Mouse (Mus musculus) heart, adult 9 months (tissue): ENCODE results near the gene Herpud1.
"Not testable (repeated sequence)": the region's sequence is repeated elsewhere in the genome, so short reads cannot be mapped to it uniquely, and the experiment has no call there.

Experiments used
- DNase-seq, 2 experiments: peaks; one replicate each; pipeline ENCODE4 v3.0.0; 2022; ENCODE audit warnings: low spot score in 2 of 2

The Herpud1 gene

DNA sequence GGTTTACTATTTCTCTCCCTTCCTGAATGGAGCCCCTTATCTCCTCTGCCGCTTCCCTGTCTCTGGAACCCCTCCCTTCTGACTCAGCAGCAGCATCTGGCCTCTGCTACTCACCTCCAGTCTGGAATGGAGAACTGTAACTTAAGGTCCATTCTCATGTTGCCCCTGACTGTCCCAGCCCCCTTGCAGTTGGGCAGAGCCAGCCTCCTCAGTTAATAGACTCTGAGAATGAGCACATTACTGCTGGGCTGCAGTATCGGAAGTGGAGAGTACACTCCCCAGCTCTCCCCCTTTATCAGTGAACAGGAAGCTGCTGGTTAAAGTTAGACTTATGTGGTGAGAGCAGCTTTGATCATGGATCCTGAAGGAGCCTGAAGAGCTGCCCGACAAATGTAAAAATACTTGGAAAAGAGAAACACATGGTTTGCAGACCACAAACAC is 10.7 kb upstream of the Herpud1 start:
- no peak for DNase-seq

DNA sequence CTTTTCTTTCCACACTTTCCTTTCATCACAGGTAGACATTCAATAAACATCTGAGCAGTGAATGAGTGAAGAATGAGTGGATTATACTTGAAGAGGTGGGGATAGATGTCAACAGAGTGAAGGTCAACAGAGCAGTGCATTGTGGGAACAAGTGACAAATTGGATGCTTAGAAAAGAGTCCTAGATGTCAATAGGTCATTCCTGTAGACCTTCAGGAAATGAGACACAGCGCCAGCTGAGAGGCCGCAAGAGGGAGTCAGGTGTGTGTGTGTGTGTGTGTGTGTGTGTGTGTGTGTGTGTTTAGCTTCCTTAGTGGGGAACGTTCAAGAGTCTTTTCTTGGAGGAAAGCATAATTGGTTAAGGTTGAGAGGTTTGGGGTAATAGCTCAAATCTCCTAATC is 10.1 kb upstream of the Herpud1 start:
- no peak for DNase-seq

DNA sequence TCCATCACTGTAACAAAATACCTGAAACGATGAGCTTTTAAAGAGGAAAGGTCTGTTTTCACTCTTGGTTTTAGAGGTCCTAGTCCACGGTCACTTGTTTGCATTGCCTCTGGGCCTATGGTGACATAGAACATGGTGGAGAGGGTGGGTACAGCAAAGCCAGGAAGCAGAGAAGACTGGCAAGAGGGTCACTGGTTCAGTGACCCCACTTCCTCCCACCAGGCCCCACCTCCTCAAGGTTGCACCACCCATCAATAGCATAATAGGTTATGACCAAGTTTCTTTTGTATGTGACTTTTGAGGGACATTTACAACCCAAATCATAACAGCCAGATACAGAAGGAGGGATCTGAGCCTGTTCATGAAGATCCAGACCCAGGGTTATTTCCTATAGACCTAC is 9.7 kb upstream of the Herpud1 start:
- no peak for DNase-seq

DNA sequence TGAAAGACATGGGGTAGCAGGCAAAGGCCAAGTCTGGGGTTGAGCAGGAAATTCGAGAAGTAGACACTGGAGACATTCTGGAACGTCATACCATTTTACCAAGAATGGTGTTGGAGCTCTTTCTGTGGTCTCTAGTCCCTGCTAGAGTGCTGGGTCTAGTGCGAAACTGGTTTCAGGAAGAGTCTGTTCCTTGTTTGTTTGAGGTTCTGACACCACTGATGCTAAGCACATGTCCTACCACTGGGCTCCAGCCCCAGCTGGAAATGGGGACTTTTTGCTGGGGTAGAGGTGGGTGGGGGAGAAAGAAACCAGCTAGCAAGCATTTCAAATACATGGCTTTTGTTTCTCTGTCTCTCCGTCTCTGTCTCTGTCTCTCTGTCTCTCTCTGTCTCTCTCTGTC is 9.2 kb upstream of the Herpud1 start:
- peak in 1 of 2 experiments; percentile 72 for DNase-seq

DNA sequence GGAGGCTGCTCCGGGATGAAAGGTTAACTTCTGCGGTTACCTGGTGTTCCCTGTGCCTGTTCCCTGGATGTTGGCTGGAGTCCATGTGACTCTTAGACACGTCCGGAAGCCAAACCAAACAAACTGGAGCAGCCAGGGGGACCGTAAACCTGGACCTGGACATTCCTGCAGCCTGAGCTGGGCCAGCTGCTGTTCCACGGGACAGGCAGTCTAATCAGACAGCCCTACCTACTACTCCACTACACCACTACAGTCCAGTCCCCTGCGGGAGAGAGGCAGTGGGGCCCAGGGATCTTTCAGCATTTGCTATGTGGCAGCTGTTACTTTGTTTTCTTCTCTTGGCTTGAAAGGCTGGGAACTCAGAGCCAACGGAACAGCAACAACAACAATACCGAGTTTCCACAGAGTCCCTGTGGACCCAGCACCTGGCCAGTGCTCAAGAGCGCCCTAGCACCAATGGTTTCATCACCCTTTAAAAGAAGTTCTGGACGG is 8.5 kb upstream of the Herpud1 start:
- DNase-seq, result peak; percentile 84 to 85

DNA sequence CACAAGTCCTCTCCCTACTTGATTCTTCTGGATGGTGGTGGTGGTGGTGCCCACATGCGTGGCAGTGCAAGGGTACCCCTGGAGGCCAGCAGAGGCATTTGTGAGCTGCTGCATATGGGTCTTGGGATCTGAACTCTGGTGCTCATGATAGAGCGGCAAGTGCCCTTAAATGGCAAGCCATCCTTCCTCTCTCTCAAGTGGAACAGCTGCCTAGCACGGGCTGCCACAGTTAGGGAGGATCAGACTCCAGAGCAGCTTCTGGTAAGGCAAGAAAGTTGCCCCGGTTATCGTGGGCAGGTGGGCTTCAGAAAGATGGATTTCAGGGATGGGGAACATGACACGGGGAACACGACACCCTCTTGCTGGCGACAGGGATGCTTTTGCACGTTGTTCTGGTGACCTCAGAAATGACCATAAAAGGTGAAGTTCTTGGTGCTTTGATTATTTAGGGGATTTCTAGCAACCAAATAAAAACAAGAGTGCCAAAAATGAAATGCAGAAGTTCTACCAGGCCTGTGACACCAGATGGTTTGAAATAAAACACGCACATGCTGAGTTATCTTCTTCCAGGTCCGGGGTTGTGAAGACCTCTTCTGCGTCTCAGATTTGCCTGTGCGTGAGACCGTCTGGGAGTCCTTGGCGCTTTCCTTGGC is 7.3 kb upstream of the Herpud1 start:
- no peak for DNase-seq

DNA sequence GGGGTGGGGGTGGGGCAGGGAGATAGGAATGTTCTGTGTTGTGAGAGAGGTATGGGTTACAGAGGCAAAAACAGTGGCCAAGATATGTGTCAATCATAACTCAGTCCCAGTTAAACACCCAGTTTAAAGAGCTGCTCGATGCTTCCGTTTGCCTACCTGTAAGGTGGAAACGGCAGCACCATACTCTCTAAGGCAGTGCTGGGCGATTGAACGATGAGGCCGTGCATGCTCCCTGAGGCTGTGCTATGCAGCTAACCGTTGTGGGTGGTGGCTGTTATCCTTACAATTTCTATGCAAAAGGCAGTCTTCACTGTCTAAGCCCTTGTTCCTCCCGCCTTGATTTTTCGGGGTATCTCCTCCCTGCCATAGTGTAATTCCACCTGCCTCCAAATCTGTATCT is 6.6 kb upstream of the Herpud1 start:
- no peak for DNase-seq

DNA sequence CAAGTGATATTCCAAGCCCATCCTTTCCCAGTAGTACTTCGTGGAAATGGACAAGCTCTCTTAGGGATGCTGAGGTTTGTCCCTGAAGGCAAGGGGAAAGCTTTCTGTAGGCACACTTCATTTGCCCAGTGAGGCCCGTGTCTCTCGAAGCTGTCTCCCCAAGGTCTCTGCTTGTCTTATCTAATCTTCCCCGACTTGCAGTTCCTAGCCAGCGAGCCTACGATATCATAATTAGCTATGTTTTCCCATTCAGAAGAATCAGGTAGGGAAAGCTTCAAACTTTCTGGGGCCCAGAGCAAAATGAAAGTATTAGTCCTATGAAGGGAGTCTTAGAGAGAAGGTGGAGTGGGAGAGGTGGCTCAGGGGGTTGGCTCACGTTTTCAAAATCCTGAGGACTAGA is 2.1 kb upstream of the Herpud1 start:
- no peak for DNase-seq

DNA sequence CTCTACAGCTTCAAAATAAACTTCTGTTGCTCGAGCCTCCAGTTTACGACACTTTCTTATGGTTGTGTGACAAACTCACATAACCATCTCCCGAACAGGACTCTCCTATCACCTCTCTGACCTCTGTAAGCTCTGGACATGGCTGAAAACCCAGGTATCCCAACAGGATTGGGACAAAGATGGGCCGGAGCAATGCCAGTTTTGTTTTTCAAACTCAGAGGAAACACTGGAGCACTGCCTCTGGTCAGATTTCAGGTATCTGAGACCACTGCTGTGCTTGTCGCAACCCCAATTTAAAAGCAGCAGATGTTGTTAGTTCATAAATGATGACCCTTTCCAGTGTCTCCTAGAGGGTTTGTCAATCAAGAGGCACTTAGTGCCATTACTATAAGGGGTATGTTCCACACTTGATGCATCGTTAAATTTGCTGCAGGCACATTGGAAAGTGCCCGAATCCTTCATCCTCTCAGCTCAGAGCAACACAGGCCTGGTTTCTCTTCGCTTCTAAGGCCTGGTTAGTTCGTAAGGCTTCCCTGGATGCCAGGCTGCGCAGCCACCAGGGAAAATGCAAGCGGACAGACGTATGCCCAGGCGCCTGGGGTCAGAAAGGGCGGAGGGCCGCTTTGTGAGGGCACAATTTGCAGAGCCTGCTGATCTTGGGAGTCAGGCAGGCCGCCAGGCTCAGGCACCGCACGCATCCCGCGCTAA is 578 bp upstream of the Herpud1 start:
- DNase-seq, result no peak

DNA sequence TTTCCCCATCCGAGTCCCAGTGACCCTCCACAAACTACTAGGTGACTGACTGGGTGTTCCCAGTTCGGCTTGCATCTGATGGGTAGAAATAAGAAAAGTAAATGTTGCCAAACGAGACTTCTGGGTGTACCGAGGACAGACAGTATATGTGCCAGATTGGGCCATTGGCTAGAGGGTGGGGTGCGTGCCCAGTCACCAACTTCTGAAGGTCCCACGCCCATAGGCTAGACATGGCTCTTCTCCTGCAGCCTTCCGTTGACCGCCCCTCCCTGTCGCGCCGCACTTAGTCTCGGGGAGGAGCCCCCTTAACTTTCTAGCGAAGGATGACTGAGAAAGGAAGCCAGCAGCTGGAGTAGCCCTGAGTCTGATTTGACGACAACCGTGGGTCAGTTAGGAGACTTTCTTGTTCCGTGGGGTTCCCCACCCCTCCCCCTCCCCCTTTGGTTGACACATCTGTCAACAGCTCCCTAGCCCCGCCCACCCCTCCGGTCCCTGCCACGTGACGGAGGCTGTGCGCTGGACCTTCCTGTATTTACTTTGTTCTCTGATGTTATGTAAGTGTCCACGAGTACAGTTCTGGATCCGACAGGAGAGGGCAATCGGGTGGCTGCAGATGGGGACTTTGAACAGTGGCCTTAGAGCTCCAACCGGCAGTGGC is 918 bp downstream of the Herpud1 start:
- peak; percentile 94 to 96 for DNase-seq

DNA sequence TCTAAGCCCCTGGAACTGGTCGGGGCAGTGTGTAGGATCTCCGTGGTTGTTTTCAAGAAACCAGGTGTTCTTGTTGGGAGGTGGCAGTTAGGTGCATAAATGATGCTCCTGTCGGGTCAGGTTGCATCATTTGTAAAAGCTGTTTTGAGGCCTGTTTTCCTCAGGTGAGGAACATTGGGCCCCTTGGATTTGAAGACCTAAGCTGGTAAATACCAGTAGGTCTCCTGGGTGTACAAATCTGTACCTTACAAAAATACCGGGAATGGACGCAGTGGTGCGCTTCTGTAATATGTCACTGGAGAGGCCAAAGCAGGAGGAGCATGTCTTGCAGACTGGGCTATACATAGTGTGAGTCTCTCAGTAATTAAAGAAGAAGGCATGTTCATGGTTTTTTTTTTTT is 1.5 kb downstream of the Herpud1 start:
- no peak for DNase-seq

DNA sequence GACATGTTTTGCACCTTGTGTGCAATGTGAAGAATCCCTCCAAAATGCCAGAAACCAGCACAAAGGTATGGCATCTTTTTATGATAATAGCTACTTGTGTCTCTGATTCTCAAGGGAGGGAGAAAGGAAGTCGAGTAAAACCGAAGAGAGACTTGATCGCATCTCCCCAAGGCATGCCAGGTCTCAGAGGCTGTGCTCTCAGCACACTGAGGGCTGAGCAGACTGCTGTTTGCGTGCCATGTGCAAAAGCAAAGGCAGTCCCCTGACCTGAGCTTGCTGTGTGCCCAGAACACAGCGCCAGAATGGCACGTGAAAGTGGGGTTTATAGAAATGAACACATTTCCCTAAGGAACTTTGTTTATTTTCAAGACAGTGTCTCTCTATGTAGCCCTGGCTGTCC is 3.3 kb downstream of the Herpud1 start:
- DNase-seq, result no peak

DNA sequence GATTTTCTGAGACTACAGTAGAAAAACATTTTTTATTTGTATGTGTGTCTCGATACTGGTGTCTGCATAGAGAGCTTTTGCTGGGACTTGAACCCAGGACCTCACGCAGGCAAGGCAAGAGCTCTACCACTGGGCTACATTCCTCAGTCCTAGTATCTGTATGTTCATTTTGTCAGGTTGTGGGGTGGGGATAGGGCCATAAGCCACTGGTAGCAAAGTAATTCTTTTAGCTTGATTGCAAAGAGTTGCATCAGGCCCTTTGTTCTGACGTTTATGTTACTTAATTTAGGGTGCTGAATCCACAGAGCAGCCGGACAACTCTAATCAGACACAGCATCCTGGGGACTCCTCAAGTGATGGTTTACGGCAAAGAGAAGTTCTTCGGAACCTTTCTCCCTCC is 4.2 kb downstream of the Herpud1 start:
- no peak for DNase-seq

DNA sequence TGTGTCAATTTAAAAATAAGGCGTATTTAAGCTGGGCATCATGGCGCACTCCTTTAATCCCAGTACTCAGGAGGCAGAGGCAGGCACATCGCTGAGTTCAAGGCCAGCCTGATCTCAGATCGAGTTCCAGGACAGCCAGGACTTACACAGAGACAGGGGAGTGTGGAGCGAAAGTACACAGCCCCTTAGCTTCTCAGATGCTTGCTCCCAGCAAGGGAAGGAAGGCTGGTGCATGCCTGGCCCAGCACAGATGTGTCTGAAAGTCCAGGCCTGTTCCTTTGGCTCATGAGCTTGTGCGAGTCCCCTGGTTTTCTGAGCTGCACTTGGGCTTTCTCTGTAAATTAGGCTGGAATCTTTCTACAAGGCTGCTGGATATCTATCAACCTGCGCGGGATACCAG is 4.7 kb downstream of the Herpud1 start:
- no peak for DNase-seq

DNA sequence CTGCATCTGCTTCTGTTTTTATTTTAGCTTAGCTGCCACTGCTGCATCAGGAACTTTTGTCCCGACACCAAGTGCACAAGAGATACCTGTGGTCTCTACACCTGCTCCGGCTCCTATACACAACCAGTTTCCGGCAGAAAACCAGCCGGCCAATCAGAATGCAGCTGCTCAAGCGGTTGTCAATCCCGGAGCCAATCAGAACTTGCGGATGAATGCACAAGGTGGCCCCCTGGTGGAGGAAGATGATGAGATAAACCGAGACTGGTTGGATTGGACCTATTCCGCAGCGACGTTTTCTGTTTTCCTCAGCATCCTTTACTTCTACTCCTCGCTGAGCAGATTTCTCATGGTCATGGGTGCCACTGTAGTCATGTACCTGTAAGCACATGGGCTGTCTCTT is 5.9 kb downstream of the Herpud1 start:
- peak; percentile 44 to 62 for DNase-seq

DNA sequence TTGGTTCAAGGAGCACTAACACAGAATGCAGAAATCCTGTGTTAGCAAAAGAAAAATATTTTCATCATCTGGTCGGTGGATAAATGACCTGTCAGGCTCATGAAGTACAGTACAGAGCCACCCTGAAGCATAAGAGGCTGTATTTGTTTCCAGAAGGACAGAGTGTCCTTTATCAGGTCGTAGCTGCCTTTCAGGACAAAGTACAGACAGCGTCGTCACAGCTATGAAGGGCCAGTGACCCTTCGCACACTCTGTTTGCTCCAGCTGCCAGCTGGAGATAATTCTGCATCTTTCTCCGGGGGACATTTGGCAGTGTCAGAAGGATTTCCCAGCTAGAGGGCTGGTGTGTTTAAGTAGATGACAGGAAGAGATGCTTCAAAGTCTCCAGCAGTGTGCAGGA is 6.4 kb downstream of the Herpud1 start:
- DNase-seq, result no peak

DNA sequence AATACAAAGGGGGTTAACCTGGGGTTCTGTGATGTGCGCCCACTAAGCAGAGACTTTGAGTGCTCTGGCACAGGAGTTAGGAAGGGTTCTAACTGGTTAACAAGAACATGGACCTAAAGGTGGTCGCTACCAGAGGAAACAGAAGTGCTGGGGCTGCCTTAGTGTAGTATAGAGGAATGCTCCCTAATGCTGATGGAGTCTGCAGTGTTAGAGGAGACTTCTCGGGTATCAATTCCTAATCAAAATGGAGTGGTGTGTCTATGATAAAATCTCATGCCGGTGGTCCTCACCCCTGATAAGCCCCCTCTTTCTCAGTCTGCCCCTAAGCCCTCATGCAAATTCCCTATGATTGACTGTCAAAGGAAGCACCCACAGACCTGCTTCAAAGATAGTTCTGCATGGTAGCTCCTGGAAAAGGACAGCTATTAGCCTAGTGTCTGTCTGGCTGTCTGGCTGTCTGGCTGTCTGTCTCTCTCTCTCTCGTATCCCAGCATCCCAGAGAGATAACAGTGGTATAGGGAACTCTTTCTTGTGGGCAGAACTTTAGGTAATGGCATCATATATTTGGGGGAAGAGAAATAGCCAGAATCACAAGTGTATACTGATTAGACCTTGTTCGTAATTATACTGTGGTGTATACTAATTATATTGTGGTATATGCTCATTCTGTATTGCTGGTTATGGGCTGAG is 9.8 kb downstream of the Herpud1 start:
- DNase-seq, result no peak

DNA sequence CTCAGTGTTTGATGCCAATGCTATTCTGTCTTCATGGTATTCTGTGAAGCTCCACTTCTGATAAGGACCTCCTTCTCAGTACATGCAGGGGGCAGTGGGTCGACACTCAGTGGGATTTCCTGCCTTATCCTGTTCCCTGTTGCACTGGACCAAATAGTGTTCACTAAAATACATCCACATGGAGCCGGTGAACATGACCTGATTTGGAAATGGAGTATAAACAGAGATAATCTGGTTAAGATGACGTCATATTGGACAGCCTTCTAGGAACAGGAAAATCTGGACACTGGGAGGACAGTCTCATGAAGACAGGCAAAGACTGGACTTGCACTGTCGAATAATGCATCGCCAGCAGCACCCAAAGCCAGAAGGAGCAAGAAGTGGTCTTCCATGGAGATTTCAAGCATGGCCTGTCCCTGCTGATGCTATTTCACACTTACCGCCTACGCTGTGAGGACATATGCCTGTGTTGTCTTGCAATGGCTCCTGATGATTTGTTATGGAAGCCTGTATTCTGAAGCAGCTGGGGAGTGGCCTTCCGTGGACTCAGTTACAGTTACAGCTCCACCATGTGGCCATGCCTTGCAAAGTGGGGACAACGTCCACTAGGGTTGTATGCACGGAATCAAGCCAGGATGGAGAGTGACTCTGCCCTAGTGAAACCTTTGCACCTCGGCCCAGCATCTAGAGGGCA is 10.9 kb downstream of the Herpud1 start:
- peak; percentile 44 to 60 for DNase-seq

DNA sequence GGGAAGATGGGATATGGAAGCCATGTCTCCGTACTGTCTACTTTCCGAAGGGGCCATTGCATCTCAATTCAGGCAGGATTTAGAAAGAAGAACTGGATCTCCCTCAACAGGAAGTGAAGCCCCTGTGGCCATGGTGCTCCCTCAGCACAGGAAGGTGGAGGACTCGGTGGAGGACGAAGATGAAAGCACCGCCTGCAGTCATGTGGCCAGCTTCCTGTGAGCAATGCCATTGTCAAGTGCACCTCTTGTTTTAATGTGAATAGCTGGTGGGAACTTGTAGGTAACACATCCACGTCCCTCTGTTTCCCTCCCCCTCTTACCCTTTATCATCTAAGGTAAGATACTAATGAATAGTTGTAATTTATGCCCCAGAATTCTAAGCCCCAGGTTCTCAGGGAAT is 12.3 kb downstream of the Herpud1 start:
- DNase-seq, result no peak

DNA sequence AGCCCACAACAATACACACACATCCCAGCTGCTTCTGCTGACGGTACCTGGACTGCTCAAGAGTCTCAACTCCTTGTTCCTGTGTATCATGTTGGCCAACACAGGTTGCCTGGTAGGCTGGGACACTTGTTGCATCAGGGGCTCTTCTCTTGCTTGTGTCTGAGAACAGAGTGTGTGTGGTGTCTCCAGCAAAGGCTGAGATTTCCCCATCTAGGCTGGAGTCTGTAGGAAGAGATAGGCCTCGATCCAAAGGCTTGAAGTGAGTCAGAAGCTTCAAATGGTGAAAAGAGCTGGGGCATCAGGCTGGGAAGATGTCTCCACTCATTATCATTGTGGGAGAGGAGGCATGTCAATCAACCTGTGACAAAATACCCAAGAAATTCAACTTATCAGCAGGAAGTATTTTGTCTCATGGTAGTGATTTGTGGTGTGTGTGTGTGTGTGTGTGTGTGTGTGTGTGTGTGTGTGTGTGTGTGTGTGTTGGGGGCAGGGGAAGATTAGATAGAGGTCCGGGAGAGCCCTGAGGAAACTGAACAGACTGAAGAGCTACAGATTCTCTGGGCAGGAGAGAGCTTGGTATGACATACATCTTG is 13.2 kb downstream of the Herpud1 start:
- no peak for DNase-seq

DNA sequence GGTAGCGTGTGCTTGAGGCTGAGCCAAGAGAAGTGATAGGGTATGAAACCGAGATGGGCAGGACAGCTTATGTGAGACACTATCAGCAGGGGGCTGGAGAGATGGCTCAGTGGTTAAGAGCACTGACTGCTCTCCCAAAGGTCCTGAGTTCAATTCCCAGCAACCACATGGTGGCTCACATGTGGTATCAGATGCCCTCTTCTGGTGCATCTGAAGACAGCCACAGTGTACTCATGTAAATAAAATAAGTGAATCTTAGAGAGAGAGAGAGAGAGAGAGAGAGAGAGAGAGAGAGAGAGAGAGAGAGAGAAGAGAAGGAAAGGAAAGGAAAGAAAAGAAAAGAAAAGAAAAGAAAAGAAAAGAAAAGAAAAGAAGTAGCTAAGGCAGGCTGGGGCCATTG is 13.7 kb downstream of the Herpud1 start:
- not testable (repeated sequence) for DNase-seq
